Mouse (Mus musculus): ENCODE results near the gene Gm49403.

GRCm38 (mm10) chr19:8919684-8920072, 35.9 kb downstream of the Gm49403 start:
- TF ChIP-seq CTCF (IDR thresholded peaks at IDR 0.05; ENCODE audit: control insufficient read depth, insufficient read depth, insufficient read length) (no peak), MAX (IDR thresholded peaks at IDR 0.05) (no peak), MYOD1 (IDR thresholded peaks at IDR 0.05; ENCODE audit: control insufficient read depth, insufficient read length, low read depth) (no peak), CEBPB (IDR thresholded peaks at IDR 0.05; ENCODE audit: low read depth) (no peak), MYOG (IDR thresholded peaks at IDR 0.05; ENCODE audit: control insufficient read depth, extremely low read depth, insufficient read length) (no peak)
